Mouse (Mus musculus) liver, embryonic 14.5 days (tissue): ENCODE measurements around the gene Atp6ap2. TPM values are rescaled to one million over a fixed set of nuclear protein-coding genes. Genes with fewer than 3 reads are reported as not detected.

Experiments used
- ATAC-seq: fragments of 200-750 bp; cut with Nextera tagmentation; 2 replicates; pipeline ENCODE4 v1.8.0; 2017; ENCODE audit warnings: moderate number of reproducible peaks, mild to moderate bottlenecking, moderate library complexity; ENCODE audit not compliant: insufficient read depth
- DNase-seq, 3 experiments: peaks; one replicate each; pipeline ENCODE4 v3.0.0-alpha.2; 2012 to 2013; ENCODE audit warnings: low read depth in 3 of 3, low spot score in 3 of 3
- H3K27ac ChIP-seq: fragments of 300-500 bp; sonication (generic); 2 replicates; pipeline ENCODE4 v1.5.1; 2014; ENCODE audit warnings: moderate library complexity, mild to moderate bottlenecking, control low read depth, inconsistent platforms
- H3K27me3 ChIP-seq: fragments of 300-500 bp; sonication (generic); 2 replicates; pipeline ENCODE4 v1.6.1; 2014; ENCODE audit warnings: mild to moderate bottlenecking, low read length, moderate library complexity; ENCODE audit not compliant: control insufficient read depth, insufficient read depth
- H3K36me3 ChIP-seq: fragments of 300-500 bp; sonication (generic); replicated peaks from 2 replicates; pipeline ENCODE4 v1.6.1; 2014; ENCODE audit warnings: low read depth; ENCODE audit not compliant: control insufficient read depth, insufficient read depth
- H3K4me1 ChIP-seq, 2 experiments: fragments of 200-500 bp in 1 of 2; fragments of 300-500 bp in 1 of 2; sonication (generic) in 1 of 2; replicated peaks; 2 replicates each; pipeline ENCODE4 v1.6.1; 2012 to 2014; ENCODE audit warnings: antibody characterized with exemption in 1 of 2, inconsistent platforms in 1 of 2, low read length in 1 of 2; ENCODE audit not compliant: control insufficient read depth in 2 of 2, insufficient read depth in 2 of 2
- H3K4me2 ChIP-seq: fragments of 300-500 bp; sonication (generic); 2 replicates; pipeline ENCODE4 v1.6.1; 2014; ENCODE audit warnings: low read depth, mild to moderate bottlenecking, control low read depth, moderate library complexity
- H3K4me3 ChIP-seq, 2 experiments: fragments of 200-500 bp in 1 of 2; fragments of 300-500 bp in 1 of 2; sonication (generic) in 1 of 2; 2 replicates each; pipeline ENCODE4 v1.5.1; 2012 to 2014; ENCODE audit warnings: low read depth in 2 of 2, low read length in 2 of 2, mild to moderate bottlenecking in 2 of 2, control low read depth in 1 of 2, inconsistent platforms in 1 of 2, moderate library complexity in 1 of 2; ENCODE audit not compliant: insufficient read depth in 1 of 2
- H3K9ac ChIP-seq: fragments of 300-500 bp; sonication (generic); replicated peaks from 2 replicates; pipeline ENCODE4 v1.6.1; 2014; ENCODE audit warnings: mild to moderate bottlenecking, control low read depth, moderate library complexity
- H3K9me3 ChIP-seq: fragments of 300-500 bp; sonication (generic); 2 replicates; pipeline ENCODE4 v1.6.1; 2016; ENCODE audit warnings: low read length, mixed read lengths; ENCODE audit not compliant: control insufficient read depth
- CTCF ChIP-seq: IDR thresholded peaks from 2 replicates; pipeline ENCODE4 v1.5.1; 2016; ENCODE audit warnings: antibody characterized with exemption, low read depth, control low read depth
- EP300 ChIP-seq: IDR thresholded peaks from 2 replicates; pipeline ENCODE4 v1.6.1; 2016; ENCODE audit warnings: antibody characterized with exemption, low read depth
- WGBS: fragments of 180-500 bp; shearing (Covaris S2); extraction: QIAGEN DNeasy Blood & Tissue Kit; methylation state at CpG from one replicate; pipeline ENCODE4 v1.1.7; 2014; ENCODE audit not compliant: insufficient replicate concordance; 5-methylcytosine and 5-hydroxymethylcytosine counted together
- polyA plus RNA-seq, 2 experiments: library from polyadenylated mRNA; depleted of rRNA in 1 of 2; stranded (reverse) in 1 of 2; unstranded in 1 of 2; fragments of >200 nt; fragmentation: Nextera tagmentation in 1 of 2; extraction: Ambion mirVana in 1 of 2; gene quantifications; 2 replicates each; pipeline versions ENCODE4 v1.2.1 to v1.2.3; 2012 to 2014

The Atp6ap2 gene
- polyA plus RNA-seq, 2 experiments = 18.4 to 54.9 TPM

- TF ChIP-seq EP300 (no peak), CTCF (no peak)
- whole genome bisulfite sequencing = 55% methylated on average over 12 of the region's 12 CpGs
- DNase-seq = no peak
These were observed 58.1 kb downstream of the Atp6ap2 start for GRCm38 (mm10) chrX:12645531-12646304.

GRCm38 (mm10) chrX:12651906-12652305, 64.3 kb downstream of the Atp6ap2 start:
- no peak for TF ChIP-seq EP300
- TF ChIP-seq CTCF = no peak
- no peaks in the 10 kb centered on the region for H3K9me3 ChIP-seq
- no peaks in the 10 kb centered on the region for H3K27me3 ChIP-seq
- no peak overlapping the region for H3K4me2 ChIP-seq
- no peak overlapping the region for H3K4me3 ChIP-seq
- H3K36me3 ChIP-seq = no peaks in the 10 kb centered on the region
- no peak for DNase-seq
- ATAC-seq = no peak
- H3K4me1 ChIP-seq = no peaks in the 10 kb centered on the region
- 84% methylated on average over 16 of the region's 16 CpGs for WGBS
- no peak overlapping the region for H3K27ac ChIP-seq
- no peak overlapping the region for H3K9ac ChIP-seq

More at GRCm38 (mm10) chrX:12645531-12646304, 58.1 kb downstream of the Atp6ap2 start:
- no peak overlapping the region for H3K9ac ChIP-seq
- no peaks in the 10 kb centered on the region for H3K27me3 ChIP-seq
- H3K4me3 ChIP-seq = no peak overlapping the region
- H3K4me1 ChIP-seq = no peaks in the 10 kb centered on the region
- ATAC-seq = no peak
- H3K4me2 ChIP-seq = no peak overlapping the region
- H3K9me3 ChIP-seq = no peaks in the 10 kb centered on the region
- H3K27ac ChIP-seq = no peak overlapping the region
- H3K36me3 ChIP-seq = no peaks in the 10 kb centered on the region

- no peaks in the 10 kb centered on the region for H3K9me3 ChIP-seq
- no peak overlapping the region for H3K9ac ChIP-seq
- H3K36me3 ChIP-seq = peaks cover 2% of the 10 kb centered on the region
- no peak for TF ChIP-seq CTCF
- no peak for TF ChIP-seq EP300
- H3K27me3 ChIP-seq = no peaks in the 10 kb centered on the region
- H3K4me3 ChIP-seq = no peak overlapping the region
- WGBS = 69% methylated on average over 2 of the region's 2 CpGs
- H3K27ac ChIP-seq = no peak overlapping the region
- DNase-seq (no peak), ATAC-seq (no peak)
- H3K4me2 ChIP-seq = no peak overlapping the region
- H3K4me1 ChIP-seq = no peaks in the 10 kb centered on the region
These were observed 66.3 kb downstream of the Atp6ap2 start for GRCm38 (mm10) chrX:12653879-12654278.

Other genes with a start within 250 kb of the Atp6ap2 start
- gene 1810030O07Rik, start 85.9 kb downstream of the Atp6ap2 start, polyA plus RNA-seq (2012; rRNA removed) = 5.5 and 7.2 TPM in 2 replicates
- 10.5 and 10.7 TPM in 2 replicates for gene 1810030O07Rik, start 85.9 kb downstream of the Atp6ap2 start, polyA plus RNA-seq (2014; fragmentation: Nextera tagmentation; extraction: Ambion mirVana)
- 7.6 and 7.7 TPM in 2 replicates for gene Med14, start 174.3 kb downstream of the Atp6ap2 start, polyA plus RNA-seq (2012; rRNA removed)
- 7.5 and 8.3 TPM in 2 replicates for gene Med14, start 174.3 kb downstream of the Atp6ap2 start, polyA plus RNA-seq (2014; fragmentation: Nextera tagmentation; extraction: Ambion mirVana)